Mouse (Mus musculus): ENCODE measurements around the gene Lztfl1. TPM values are rescaled to one million over a fixed set of nuclear protein-coding genes. Genes with fewer than 3 reads are reported as not detected.
"Not testable (repeated sequence)": the region's sequence is repeated elsewhere in the genome, so short reads cannot be mapped to it uniquely, and the experiment has no call there.

Lztfl1 gene
- total and polyA plus RNA-seq, 3 experiments = 5.6 to 39.9 (median 38.7) TPM

DNA sequence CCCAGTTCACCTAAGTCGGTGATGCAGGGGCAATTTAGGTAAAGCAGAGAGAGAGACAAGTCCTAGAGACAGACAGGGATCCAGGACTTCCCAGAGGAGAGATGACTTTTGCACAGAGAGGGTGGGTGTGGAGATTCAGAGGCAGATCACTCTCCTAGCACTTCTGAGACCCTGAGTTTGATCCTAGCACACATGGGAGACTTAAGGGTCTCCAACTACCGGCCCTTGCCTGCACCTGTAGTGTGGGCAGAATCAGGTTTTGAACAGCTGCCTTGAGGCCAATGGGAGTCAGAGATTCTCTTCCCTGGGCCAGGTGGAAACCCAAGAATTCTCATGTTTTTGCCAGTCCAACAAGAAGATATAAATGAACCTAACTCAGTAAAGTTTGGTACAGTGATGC is 38.3 kb downstream of the Lztfl1 start:
- Histone ChIP-seq H3K79me2 (replicated peaks; ENCODE audit: control insufficient read depth, insufficient read depth, low read length) (no peaks in the 10 kb centered on the region), H3K36me3 (ENCODE audit: control insufficient read depth, insufficient read depth, low read length) (no peaks in the 10 kb centered on the region), H3K9ac (ENCODE audit: low read depth, low read length) (no peak overlapping the region), H3K27ac (no peak overlapping the region), H3K27me3 (ENCODE audit: control insufficient read depth, insufficient read depth, low read length) (peaks cover 9% of the 10 kb centered on the region), H3K4me3 (no peak overlapping the region), H3K4me1 (ENCODE audit: control insufficient read depth, insufficient read depth, low read length) (no peaks in the 10 kb centered on the region)
- no peak for DNase-seq
- TF ChIP-seq CTCF (IDR thresholded peaks at IDR 0.05) (no peak), POLR2A (IDR thresholded peaks at IDR 0.05; ENCODE audit: insufficient read depth, low read depth, low read length) (no peak), EP300 (IDR thresholded peaks at IDR 0.05; ENCODE audit: insufficient read depth, low read depth, low read length) (no peak)
- intact Hi-C loops (cut with DNase I) = no loop called here
- WGBS = 55% methylated on average over 2 of the region's 2 CpGs

DNA sequence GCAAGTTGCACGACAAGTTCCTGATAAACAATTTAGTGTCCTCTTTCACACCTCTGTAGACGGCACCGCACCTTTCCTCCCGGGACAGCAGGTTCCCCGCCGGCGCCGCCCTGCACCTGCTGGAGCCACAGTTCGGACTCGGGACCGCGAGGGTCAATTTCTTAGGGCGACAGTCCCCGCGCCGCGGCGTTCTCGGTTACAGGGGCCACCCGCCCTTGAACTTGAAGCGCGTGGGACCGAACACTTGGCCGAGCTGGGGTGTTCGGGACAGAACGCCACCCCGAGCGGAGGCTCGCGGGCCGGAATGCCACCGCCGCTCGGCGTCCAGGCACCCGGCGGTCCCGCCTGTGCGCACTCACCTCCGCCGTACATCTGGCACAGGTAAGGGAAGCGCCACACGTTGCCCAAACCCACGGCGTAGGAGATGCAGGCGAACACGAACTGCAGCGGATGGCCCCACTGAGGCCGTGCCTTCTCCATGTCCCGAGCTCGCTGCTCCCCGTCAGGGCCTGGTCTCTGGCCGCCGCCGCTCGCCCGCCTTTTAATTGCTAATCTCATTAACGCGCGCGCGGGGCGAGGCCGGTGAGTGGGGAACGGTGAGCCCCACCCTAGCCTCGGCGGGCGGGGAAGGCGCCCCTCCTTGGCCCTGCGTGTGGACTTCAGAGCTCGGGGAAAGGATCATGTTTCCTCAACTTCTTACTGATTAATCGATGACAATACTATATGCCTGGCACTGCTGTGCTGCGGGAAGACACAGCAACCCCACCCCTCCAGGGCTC is 39.0 kb downstream of the Lztfl1 start, which contains the start of the genes Ccr9 and Slc6a20a:
Gene Ccr9, plus strand, starts transcription at position 113 of the 779 bp plus-strand sequence.
Gene Slc6a20a, minus strand, starts transcription at position 559 of the 779 bp plus-strand sequence.
- H3K79me2 ChIP-seq (replicated peaks; ENCODE audit: control insufficient read depth, insufficient read depth, low read length) = no peaks in the 10 kb centered on the region
- 2% methylated on average over 72 of the region's 73 CpGs for WGBS
- H3K4me1 ChIP-seq (ENCODE audit: control insufficient read depth, insufficient read depth, low read length) = no peaks in the 10 kb centered on the region
- no peak within 1 kb of the TSS; the same call in 1 of the 2 replicates for H3K4me3 ChIP-seq
- H3K27me3 ChIP-seq (ENCODE audit: control insufficient read depth, insufficient read depth, low read length) = peaks cover 12% of the 10 kb centered on the region
- TF ChIP-seq CTCF (IDR thresholded peaks at IDR 0.05) (no peak), POLR2A (IDR thresholded peaks at IDR 0.05; ENCODE audit: insufficient read depth, low read depth, low read length) (no peak), EP300 (IDR thresholded peaks at IDR 0.05; ENCODE audit: insufficient read depth, low read depth, low read length) (no peak)
- no peak within 1 kb of the TSS for H3K27ac ChIP-seq
- peak in 1 of 2 experiments; percentile 20 for DNase-seq
- no peak within 1 kb of the TSS for H3K9ac ChIP-seq (ENCODE audit: low read depth, low read length)
- H3K36me3 ChIP-seq (ENCODE audit: control insufficient read depth, insufficient read depth, low read length) = no peaks in the 10 kb centered on the region
- intact Hi-C loops (cut with DNase I) = no loop called here

DNA sequence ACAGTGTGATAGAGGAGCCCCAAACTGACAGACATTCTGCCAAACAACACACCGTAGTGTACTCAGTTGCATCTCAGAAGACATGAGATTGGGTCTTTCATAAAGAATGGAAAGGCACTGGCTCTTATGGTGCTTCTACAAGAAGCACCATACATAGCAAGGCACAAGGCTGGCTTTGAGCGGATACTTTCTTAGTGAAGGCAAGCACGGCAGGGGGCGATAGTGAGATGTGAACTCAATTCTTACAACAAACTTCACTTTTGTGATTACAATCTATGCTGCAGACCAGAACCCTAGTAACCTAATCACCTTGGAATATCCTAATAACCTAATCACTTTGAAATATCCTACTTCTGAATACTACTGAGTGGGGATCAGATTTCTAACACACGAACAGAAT is 51.9 kb downstream of the Lztfl1 start:
- WGBS = 46% methylated on average over 5 of the region's 5 CpGs
- peak; percentile 6 to 24 for DNase-seq
- H3K27ac ChIP-seq = no peak overlapping the region
- no peak overlapping the region for H3K4me3 ChIP-seq
- no peaks in the 10 kb centered on the region for H3K79me2 ChIP-seq (replicated peaks; ENCODE audit: control insufficient read depth, insufficient read depth, low read length)
- TF ChIP-seq CTCF (IDR thresholded peaks at IDR 0.05) (peak; percentile 58), POLR2A (IDR thresholded peaks at IDR 0.05; ENCODE audit: insufficient read depth, low read depth, low read length) (no peak), EP300 (IDR thresholded peaks at IDR 0.05; ENCODE audit: insufficient read depth, low read depth, low read length) (no peak)
- no peaks in the 10 kb centered on the region for H3K27me3 ChIP-seq (ENCODE audit: control insufficient read depth, insufficient read depth, low read length)
- H3K9ac ChIP-seq (ENCODE audit: low read depth, low read length) = no peak overlapping the region
- H3K36me3 ChIP-seq (ENCODE audit: control insufficient read depth, insufficient read depth, low read length) = no peaks in the 10 kb centered on the region
- intact Hi-C loops (cut with DNase I) = loop anchor here (10.0 kb wide), 1 partner anchor 109 kb away; no protein-coding TSS in a partner anchor
- H3K4me1 ChIP-seq (ENCODE audit: control insufficient read depth, insufficient read depth, low read length) = no peaks in the 10 kb centered on the region

DNA sequence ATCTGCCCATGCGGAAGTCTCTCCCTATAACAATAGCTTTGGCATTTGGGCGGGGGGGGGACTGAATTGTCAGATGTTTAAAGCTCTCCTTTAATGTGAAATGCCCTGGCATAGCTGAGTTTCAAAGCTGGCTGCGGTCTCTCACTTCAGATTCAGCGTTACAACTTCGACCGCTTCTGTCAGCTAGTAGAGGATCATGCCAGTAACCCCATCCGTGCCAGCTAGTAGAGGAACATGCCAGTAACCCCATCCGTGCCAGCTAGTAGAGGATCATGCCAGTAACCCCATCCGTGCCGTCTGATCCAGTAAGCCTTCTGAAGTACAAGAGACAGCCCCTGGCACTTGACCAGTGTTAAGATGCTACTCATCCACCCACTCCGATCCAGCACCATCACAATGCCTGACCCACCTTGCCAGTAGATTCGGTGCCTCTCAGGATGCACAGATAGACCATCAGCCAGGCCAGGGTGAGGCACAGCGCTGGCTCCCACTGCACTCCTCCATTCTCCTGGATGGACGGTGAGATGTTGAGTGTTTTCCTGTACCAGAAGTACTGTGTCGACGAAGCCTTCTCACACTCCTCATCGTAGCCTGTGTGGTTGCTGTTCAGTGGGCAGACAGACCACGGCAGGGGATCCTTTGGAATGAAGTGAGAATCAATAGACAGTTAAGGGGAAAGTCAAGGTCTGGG is 57.4 kb downstream of the Lztfl1 start:
- not testable (repeated sequence) for H3K4me1 ChIP-seq (ENCODE audit: control insufficient read depth, insufficient read depth, low read length); DNase-seq; H3K27me3 ChIP-seq (ENCODE audit: control insufficient read depth, insufficient read depth, low read length); H3K9ac ChIP-seq (ENCODE audit: low read depth, low read length); H3K27ac ChIP-seq; H3K4me3 ChIP-seq; H3K36me3 ChIP-seq (ENCODE audit: control insufficient read depth, insufficient read depth, low read length); H3K79me2 ChIP-seq (replicated peaks; ENCODE audit: control insufficient read depth, insufficient read depth, low read length)
- intact Hi-C loops (cut with DNase I) = loop anchor here (10.0 kb wide), 1 partner anchor 115 kb away; no protein-coding TSS in a partner anchor
- WGBS = 77% methylated on average over 18 of the region's 18 CpGs

DNA sequence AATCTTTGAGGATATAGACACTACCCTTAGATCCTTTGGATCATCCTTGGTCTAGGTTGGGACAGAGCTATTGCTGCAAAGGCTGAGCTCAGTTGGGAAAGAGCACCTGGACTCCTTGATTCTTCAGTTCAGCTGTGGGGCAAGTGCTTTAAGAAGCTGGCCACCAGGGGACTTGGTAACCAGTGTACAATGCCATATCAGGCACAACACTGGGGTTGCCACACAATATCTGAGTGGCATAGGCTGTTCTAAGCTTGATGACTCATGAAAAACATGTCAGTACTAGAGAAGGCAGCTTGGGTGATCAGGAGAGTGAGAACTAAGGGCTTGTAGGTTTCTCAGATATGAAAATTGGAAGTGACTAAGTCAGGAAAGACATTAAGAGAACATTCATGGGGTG is 58.5 kb downstream of the Lztfl1 start:
- Histone ChIP-seq H3K9ac (ENCODE audit: low read depth, low read length) (no peak overlapping the region), H3K27me3 (ENCODE audit: control insufficient read depth, insufficient read depth, low read length) (no peaks in the 10 kb centered on the region), H3K4me1 (ENCODE audit: control insufficient read depth, insufficient read depth, low read length) (no peaks in the 10 kb centered on the region), H3K27ac (no peak overlapping the region), H3K36me3 (ENCODE audit: control insufficient read depth, insufficient read depth, low read length) (no peaks in the 10 kb centered on the region), H3K79me2 (replicated peaks; ENCODE audit: control insufficient read depth, insufficient read depth, low read length) (no peaks in the 10 kb centered on the region), H3K4me3 (no peak overlapping the region)
- no peak for TF ChIP-seq EP300 (IDR thresholded peaks at IDR 0.05; ENCODE audit: insufficient read depth, low read depth, low read length)
- no peak for TF ChIP-seq POLR2A (IDR thresholded peaks at IDR 0.05; ENCODE audit: insufficient read depth, low read depth, low read length)
- no peak for TF ChIP-seq CTCF (IDR thresholded peaks at IDR 0.05)
- intact Hi-C loops (cut with DNase I) = no loop called here
- no peak for DNase-seq

DNA sequence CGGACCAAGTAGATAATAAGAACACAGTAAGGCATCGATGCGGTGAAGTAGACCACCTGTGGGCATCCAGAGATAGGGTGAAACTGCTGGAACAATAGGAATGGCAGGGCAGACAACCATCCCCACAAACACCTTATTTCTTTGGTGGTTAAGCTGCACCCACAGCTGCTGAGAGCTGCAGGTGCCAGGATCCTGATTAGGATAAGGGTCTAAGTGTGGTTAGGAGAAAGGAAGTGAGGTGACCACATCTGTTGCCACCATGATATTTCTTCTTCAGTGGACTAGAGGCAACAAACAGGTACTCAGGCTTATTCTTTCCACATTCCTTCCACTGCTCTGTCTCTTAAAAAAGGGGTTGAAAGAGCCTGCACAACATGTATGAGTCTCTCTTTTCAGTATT is 60.0 kb downstream of the Lztfl1 start:
- WGBS = 74% methylated on average over 3 of the region's 3 CpGs
- TF ChIP-seq POLR2A (IDR thresholded peaks at IDR 0.05; ENCODE audit: insufficient read depth, low read depth, low read length) (no peak), EP300 (IDR thresholded peaks at IDR 0.05; ENCODE audit: insufficient read depth, low read depth, low read length) (no peak), CTCF (IDR thresholded peaks at IDR 0.05) (no peak)
- H3K79me2 ChIP-seq (replicated peaks; ENCODE audit: control insufficient read depth, insufficient read depth, low read length) = no peaks in the 10 kb centered on the region
- intact Hi-C loops (cut with DNase I) = no loop called here
- H3K27me3 ChIP-seq (ENCODE audit: control insufficient read depth, insufficient read depth, low read length) = no peaks in the 10 kb centered on the region
- no peak for DNase-seq
- no peaks in the 10 kb centered on the region for H3K4me1 ChIP-seq (ENCODE audit: control insufficient read depth, insufficient read depth, low read length)
- no peak overlapping the region for H3K9ac ChIP-seq (ENCODE audit: low read depth, low read length)
- H3K36me3 ChIP-seq (ENCODE audit: control insufficient read depth, insufficient read depth, low read length) = no peaks in the 10 kb centered on the region
- no peak overlapping the region for H3K4me3 ChIP-seq
- no peak overlapping the region for H3K27ac ChIP-seq

All from heart, adult 2 months (tissue).